11 mouse cellular contexts compared by ENCODE assay signal in the genomic region with DNA sequence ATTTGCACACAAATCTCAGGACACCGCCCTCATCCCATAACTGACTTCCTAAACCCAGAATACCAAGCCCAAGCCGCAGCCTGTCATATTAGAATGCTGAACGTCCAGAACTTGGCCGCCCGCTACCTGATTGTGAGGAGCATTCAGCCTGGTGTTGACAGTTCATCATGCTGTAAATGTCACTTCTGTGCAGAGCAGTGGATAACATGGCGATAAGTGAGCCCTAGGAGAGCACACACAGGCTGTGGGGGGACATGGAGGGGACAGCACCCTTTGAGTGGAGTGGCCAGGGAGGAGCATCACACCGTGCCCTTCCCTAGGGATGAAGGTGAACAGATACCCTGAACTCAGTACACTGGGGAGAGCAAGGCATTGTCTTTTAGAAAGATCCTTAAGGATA. TPM values are rescaled to one million over a fixed set of nuclear protein-coding genes. Genes with fewer than 3 reads are reported as not detected.
DNase-seq lines count a peak whose midpoint lies in the region; ATAC-seq and TF ChIP-seq lines count a peak whose summit lies in the region.
"Had no signal": no experiment of that assay in that cellular context is flagged by ENCODE, and none has a peak within 500 bp of the region (broad histone marks: within the 10 kb centered on the region; RNA-seq: fewer than 3 reads in every experiment).

No protein-coding gene starts in this region.

- no peak overlapping the region for H3K9ac ChIP-seq in embryonic facial prominence, embryonic 15.5 days
- no peak overlapping the region for H3K9ac ChIP-seq in liver, embryonic 12.5 days
- 0 out of 2 replicates have a peak overlapping the region, but pooled peaks have one; percentile 21 for H3K9ac ChIP-seq in heart, adult 2 months (ENCODE audit: low read depth, low read length)
- H3K9ac ChIP-seq in kidney, embryonic 16.5 days (replicated peaks; ENCODE audit: low read length) = no peak overlapping the region
- H3K9ac ChIP-seq: hindbrain, embryonic 12.5 days; neural tube, embryonic 12.5 days had no signal

- intact Hi-C loops in heart, adult 2 months (cut with DNase I) = no loop called here
- intact Hi-C loops in heart, postnatal 10 days (cut with DNase I) = loop anchor here (1.0 kb wide), 1 partner anchor 13 kb away; no protein-coding TSS in a partner anchor

- no peak for TF ChIP-seq CTCF in heart, adult 2 months (IDR thresholded peaks at IDR 0.05)

- no peaks in the 10 kb centered on the region for H3K9me3 ChIP-seq in embryonic facial prominence, embryonic 15.5 days (replicated peaks)
- H3K9me3 ChIP-seq in embryonic facial prominence, embryonic 10.5 days = no peaks in the 10 kb centered on the region
- H3K9me3 ChIP-seq in liver, embryonic 12.5 days (replicated peaks) = no peaks in the 10 kb centered on the region
- H3K9me3 ChIP-seq in kidney, embryonic 16.5 days (ENCODE audit: low read length) = no peaks in the 10 kb centered on the region
- H3K9me3 ChIP-seq: hindbrain, embryonic 12.5 days; neural tube, embryonic 12.5 days had no signal

- 76% methylated on average over 7 of the region's 7 CpGs for WGBS in embryonic facial prominence, embryonic 15.5 days
- 91% methylated on average over 7 of the region's 7 CpGs for WGBS in embryonic facial prominence, embryonic 10.5 days
- 80% methylated on average over 7 of the region's 7 CpGs for WGBS in liver, embryonic 12.5 days (ENCODE audit: insufficient replicate concordance)
- WGBS in heart, adult 2 months = 50% methylated on average over 7 of the region's 7 CpGs
- 81% methylated on average over 7 of the region's 7 CpGs for WGBS in kidney, embryonic 16.5 days

- no peak for DNase-seq in embryonic facial prominence, embryonic 10.5 days (ENCODE audit: low spot score)
- no peak for DNase-seq in liver
- DNase-seq in heart, adult 2 months = peak in 1 of 2 experiments; percentile 63
- peak; percentile 73 to 74 for DNase-seq in heart, postnatal 10 days
- no peak for DNase-seq in ovary, adult 18-20 months (ENCODE audit: low spot score)
- DNase-seq: kidney, adult 9 months had no signal

- TF ChIP-seq EP300 in heart, adult 2 months (IDR thresholded peaks at IDR 0.05; ENCODE audit: insufficient read depth, low read depth, low read length) = peak; percentile 77; the same call in 1 of the 2 replicates

- H3K4me1 ChIP-seq in embryonic facial prominence, embryonic 15.5 days = peaks cover 46% of the 10 kb centered on the region
- peaks cover 47% of the 10 kb centered on the region for H3K4me1 ChIP-seq in embryonic facial prominence, embryonic 10.5 days
- peaks cover 99% of the 10 kb centered on the region for H3K4me1 ChIP-seq in liver, embryonic 12.5 days
- H3K4me1 ChIP-seq in heart, adult 2 months (ENCODE audit: control insufficient read depth, insufficient read depth, low read length) = peaks cover 32% of the 10 kb centered on the region
- H3K4me1 ChIP-seq in kidney, embryonic 16.5 days (ENCODE audit: insufficient read depth, low read length) = peaks cover 22% of the 10 kb centered on the region

- no peak for ATAC-seq in embryonic facial prominence, embryonic 15.5 days (ENCODE audit: insufficient number of reproducible peaks, low FRiP score, low TSS enrichment, low read depth)
- no peak for ATAC-seq in liver, embryonic 12.5 days
- ATAC-seq in kidney, embryonic 16.5 days (ENCODE audit: low FRiP score, low TSS enrichment) = no peak

- H3K27me3 ChIP-seq in embryonic facial prominence, embryonic 15.5 days = no peaks in the 10 kb centered on the region
- no peaks in the 10 kb centered on the region for H3K27me3 ChIP-seq in embryonic facial prominence, embryonic 10.5 days (replicated peaks; ENCODE audit: low read depth, poor library complexity, severe bottlenecking)
- H3K27me3 ChIP-seq in liver, embryonic 12.5 days (replicated peaks) = no peaks in the 10 kb centered on the region
- H3K27me3 ChIP-seq in heart, adult 2 months (ENCODE audit: control insufficient read depth, insufficient read depth, low read length) = no peaks in the 10 kb centered on the region
- H3K27me3 ChIP-seq in kidney, embryonic 16.5 days (ENCODE audit: insufficient read depth, low read length) = no peaks in the 10 kb centered on the region
- H3K27me3 ChIP-seq: hindbrain, embryonic 12.5 days; neural tube, embryonic 12.5 days had no signal

- 0 out of 2 replicates have a peak overlapping the region, but pooled peaks have one; percentile 1 for H3K4me2 ChIP-seq in embryonic facial prominence, embryonic 15.5 days (replicated peaks)
- no peak overlapping the region for H3K4me2 ChIP-seq in liver, embryonic 12.5 days
- no peak overlapping the region for H3K4me2 ChIP-seq in kidney, embryonic 16.5 days (replicated peaks; ENCODE audit: low read depth, low read length)
- H3K4me2 ChIP-seq: hindbrain, embryonic 12.5 days; neural tube, embryonic 12.5 days had no signal

- H3K4me3 ChIP-seq in embryonic facial prominence, embryonic 15.5 days (replicated peaks) = no peak overlapping the region
- H3K4me3 ChIP-seq in embryonic facial prominence, embryonic 10.5 days = no peak overlapping the region
- H3K4me3 ChIP-seq in liver, embryonic 12.5 days = no peak overlapping the region
- H3K4me3 ChIP-seq in heart, adult 2 months = no peak overlapping the region
- H3K4me3 ChIP-seq in kidney, embryonic 16.5 days (ENCODE audit: low read length) = no peak overlapping the region
- H3K4me3 ChIP-seq: hindbrain, embryonic 12.5 days; neural tube, embryonic 12.5 days had no signal

- H3K79me2 ChIP-seq in heart, adult 2 months (replicated peaks; ENCODE audit: control insufficient read depth, insufficient read depth, low read length) = no peaks in the 10 kb centered on the region

- H3K36me3 ChIP-seq in embryonic facial prominence, embryonic 15.5 days = no peaks in the 10 kb centered on the region
- H3K36me3 ChIP-seq in embryonic facial prominence, embryonic 10.5 days (replicated peaks) = 0 out of 2 replicates have a peak, but pooled peaks cover 5% of the 10 kb centered on the region
- H3K36me3 ChIP-seq in liver, embryonic 12.5 days = 0 out of 2 replicates have a peak, but pooled peaks cover 3% of the 10 kb centered on the region
- H3K36me3 ChIP-seq in heart, adult 2 months (ENCODE audit: control insufficient read depth, insufficient read depth, low read length) = no peaks in the 10 kb centered on the region
- H3K36me3 ChIP-seq in kidney, embryonic 16.5 days (ENCODE audit: insufficient read depth, low read length) = 0 out of 2 replicates have a peak, but pooled peaks cover 2% of the 10 kb centered on the region

- TF ChIP-seq POLR2A in heart, adult 2 months (IDR thresholded peaks at IDR 0.05; ENCODE audit: insufficient read depth, low read depth, low read length) = no peak

- H3K27ac ChIP-seq in embryonic facial prominence, embryonic 15.5 days (replicated peaks) = peak overlapping the region; percentile 44; the same call in 1 of the 2 replicates
- H3K27ac ChIP-seq in embryonic facial prominence, embryonic 10.5 days (replicated peaks) = no peak overlapping the region
- peak overlapping the region; percentile 98 for H3K27ac ChIP-seq in liver, embryonic 12.5 days
- H3K27ac ChIP-seq in heart, adult 2 months = peak overlapping the region; percentile 84
- no peak overlapping the region for H3K27ac ChIP-seq in kidney, embryonic 16.5 days (ENCODE audit: low read length)
- H3K27ac ChIP-seq: hindbrain, embryonic 12.5 days; neural tube, embryonic 12.5 days had no signal

RNA-seq across cellular contexts. Expression of a gene that starts 51.8 kb away (rescaled TPM):
- polyA plus RNA-seq in embryonic facial prominence, embryonic 15.5 days (2015; fragmentation: Nextera tagmentation; extraction: Ambion mirVana) = 17.8 and 18.9 TPM in 2 replicates
- polyA plus RNA-seq in embryonic facial prominence, embryonic 10.5 days (2016; fragmentation: Nextera tagmentation; extraction: Ambion mirVana) = 13.7 and 13.8 TPM in 2 replicates
- polyA plus RNA-seq in liver, embryonic 12.5 days (2016; fragmentation: Nextera tagmentation; extraction: Ambion mirVana) = 14.4 and 15.1 TPM in 2 replicates
- 10 to 100 TPM; 27.6 to 31.5 TPM for total RNA-seq in heart, adult 2 months (2021)
- 25.3 and 39.8 TPM in 2 replicates for polyA plus RNA-seq in heart, adult 2 months (2012; rRNA removed)
- total RNA-seq in heart, postnatal 10 days (2021) = 10 to 100 TPM; 37.2 to 42.1 TPM
- polyA plus RNA-seq in kidney, embryonic 16.5 days (2015; fragmentation: Nextera tagmentation; extraction: Ambion mirVana) = 12.1 and 14.9 TPM in 2 replicates

Comparison
In these comparisons a context has a peak if more than half of its experiments do, and no peak if none do; other contexts are left out.
1. H3K27ac ChIP-seq: peak in embryonic facial prominence, embryonic 15.5 days (single experiment), liver, embryonic 12.5 days (single experiment) and heart, adult 2 months (single experiment); none in embryonic facial prominence, embryonic 10.5 days (single experiment) and kidney, embryonic 16.5 days (single experiment).
2. DNase-seq: peak in heart, postnatal 10 days (2 of 2); none in embryonic facial prominence, embryonic 10.5 days (single experiment), liver (single experiment) and ovary, adult 18-20 months (single experiment).